Mouse (Mus musculus) retina, embryonic 14.5 days (tissue): Measurements from ENCODE around the gene Rad9b.

Experiments used
- DNase-seq: peaks from one replicate; pipeline ENCODE4 v3.0.0-alpha.2; 2015; ENCODE audit warnings: low spot score

Gene Rad9b

GRCm38 (mm10) chr5:122353807-122354491, at the start of gene Rad9b, which contains the start of gene Vps29:
Rad9b (minus strand) TSS chr5:122354233.
Vps29 (plus strand) TSS chr5:122354369.
- peak; percentile 100 for DNase-seq

GRCm38 (mm10) chr5:122403362-122403761, 49.3 kb upstream of the Rad9b start:
- no peak for DNase-seq

GRCm38 (mm10) chr5:122402772-122403171, 48.7 kb upstream of the Rad9b start:
- DNase-seq = no peak

- DNase-seq = no peak
Measured at GRCm38 (mm10) chr5:122402160-122402559, 48.1 kb upstream of the Rad9b start.

- peak; percentile 77 for DNase-seq
Measured at GRCm38 (mm10) chr5:122401303-122401640, 47.2 kb upstream of the Rad9b start.

- DNase-seq = no peak
Measured at GRCm38 (mm10) chr5:122400628-122401302, 46.7 kb upstream of the Rad9b start.

GRCm38 (mm10) chr5:122399871-122400270, 45.8 kb upstream of the Rad9b start:
- no peak for DNase-seq

GRCm38 (mm10) chr5:122397495-122397894, 43.5 kb upstream of the Rad9b start:
- DNase-seq = no peak

GRCm38 (mm10) chr5:122396791-122397190, 42.8 kb upstream of the Rad9b start:
- DNase-seq = no peak

GRCm38 (mm10) chr5:122393887-122394286, 39.9 kb upstream of the Rad9b start:
- DNase-seq = peak; percentile 87

- DNase-seq = peak; percentile 24
Measured at GRCm38 (mm10) chr5:122392227-122393004, 38.4 kb upstream of the Rad9b start.

GRCm38 (mm10) chr5:122391786-122392180, 37.8 kb upstream of the Rad9b start, which contains the start of gene Arpc3:
Arpc3 (plus strand) TSS chr5:122391878.
- peak; percentile 94 for DNase-seq

- DNase-seq = no peak
Measured at GRCm38 (mm10) chr5:122391178-122391785, 37.2 kb upstream of the Rad9b start.

- no peak for DNase-seq
Measured at GRCm38 (mm10) chr5:122390671-122391070, 36.6 kb upstream of the Rad9b start.

- DNase-seq = no peak
Measured at GRCm38 (mm10) chr5:122390006-122390405, 36.0 kb upstream of the Rad9b start.

GRCm38 (mm10) chr5:122379374-122380155, 25.5 kb upstream of the Rad9b start:
- DNase-seq = peak; percentile 92

- DNase-seq = no peak
Measured at GRCm38 (mm10) chr5:122378171-122378570, 24.1 kb upstream of the Rad9b start.

- no peak for DNase-seq
Measured at GRCm38 (mm10) chr5:122377101-122377833, 23.2 kb upstream of the Rad9b start.

GRCm38 (mm10) chr5:122372878-122373277, 18.8 kb upstream of the Rad9b start:
- DNase-seq = no peak

GRCm38 (mm10) chr5:122372192-122372769, 18.2 kb upstream of the Rad9b start, which contains the start of gene Fam216a:
Fam216a (minus strand) TSS chr5:122372364.
- DNase-seq = peak; percentile 100
